ENCODE assay signal across 18 mouse cellular contexts in genomic region chr6:33924888-33925287, GRCm38 (mm10).
"Had no signal": no experiment of that assay in that cellular context is flagged by ENCODE, and none has a peak within 500 bp of the region (broad histone marks: within the 10 kb centered on the region; RNA-seq: fewer than 3 reads in every experiment).

No protein-coding gene starts in this region.

- H3K9me3 ChIP-seq: lung, embryonic 15.5 days; megakaryocyte, embryonic 14.5 days; midbrain, embryonic 13.5 days; midbrain, embryonic 15.5 days; neural tube, embryonic 12.5 days; stomach, embryonic 15.5 days had no signal

- H3K4me2 ChIP-seq: lung, embryonic 15.5 days; midbrain, embryonic 11.5 days; midbrain, embryonic 13.5 days; midbrain, embryonic 15.5 days; neural tube, embryonic 12.5 days; stomach, embryonic 15.5 days had no signal

- H3K4me3 ChIP-seq: lung, embryonic 15.5 days; megakaryocyte, embryonic 14.5 days; midbrain, embryonic 13.5 days; midbrain, embryonic 15.5 days; neural tube, embryonic 12.5 days; stomach, embryonic 15.5 days had no signal

- DNase-seq: liver, postnatal 0 days; lung, adult 2 months; lung, postnatal 14 days; lung, postnatal 36 days; right cerebral cortex, postnatal 14 days; thymus, adult 2 months; thymus, postnatal 25 days; thymus, postnatal 4 days had no signal

- H3K27ac ChIP-seq: lung, embryonic 15.5 days; macrophage; midbrain, embryonic 13.5 days; midbrain, embryonic 15.5 days; neural tube, embryonic 12.5 days; stomach, embryonic 15.5 days; stomach, postnatal 0 days had no signal

- H3K27me3 ChIP-seq: lung, embryonic 15.5 days; megakaryocyte, embryonic 14.5 days; midbrain, embryonic 13.5 days; midbrain, embryonic 15.5 days; neural tube, embryonic 12.5 days; stomach, embryonic 15.5 days had no signal

- H3K9ac ChIP-seq: liver, postnatal 0 days; lung, embryonic 15.5 days; midbrain, embryonic 13.5 days; midbrain, embryonic 15.5 days; neural tube, embryonic 12.5 days; stomach, embryonic 15.5 days had no signal

- H3K4me1 ChIP-seq: neural tube, embryonic 12.5 days had no signal

- ATAC-seq: liver, postnatal 0 days; lung, postnatal 0 days; midbrain, embryonic 13.5 days; midbrain, embryonic 15.5 days had no signal

- H3K36me3 ChIP-seq: lung, embryonic 15.5 days; midbrain, embryonic 15.5 days; neural tube, embryonic 12.5 days; stomach, embryonic 15.5 days had no signal
